Mouse (Mus musculus) ES-E14 (cell line): ENCODE measurements around the gene Hvcn1.

Source experiments
- CHD2 ChIP-seq: IDR thresholded peaks from 2 replicates; pipeline ENCODE4 v1.6.1; 2014; ENCODE audit warnings: mild to moderate bottlenecking, low read depth, low read length, inconsistent platforms
- HCFC1 ChIP-seq: IDR thresholded peaks from 2 replicates; pipeline ENCODE4 v1.6.1; 2012; ENCODE audit warnings: low read length, inconsistent platforms, borderline replicate concordance; ENCODE audit not compliant: insufficient read depth
- ZNF384 ChIP-seq: IDR thresholded peaks from 2 replicates; pipeline ENCODE4 v1.6.1; 2012; ENCODE audit warnings: low read depth, low read length, inconsistent platforms

- TF ChIP-seq HCFC1, result no peak
- no peak for TF ChIP-seq ZNF384
- TF ChIP-seq CHD2, result no peak
Measured at GRCm38 (mm10) chr5:122262104-122262503, 55.5 kb downstream of the Hvcn1 start.
